Mouse (Mus musculus) bone marrow, adult 2 months (tissue): ENCODE data around the gene Apc2.

ENCODE experiments used
- CTCF ChIP-seq: fragments of 200-500 bp; IDR thresholded peaks from 2 replicates; pipeline ENCODE4 v1.5.1; 2011; ENCODE audit warnings: low read length, control low read depth; ENCODE audit not compliant: control insufficient read depth, insufficient read depth
- POLR2A ChIP-seq: fragments of 200-500 bp; IDR thresholded peaks from 2 replicates; pipeline ENCODE4 v1.6.1; 2011; ENCODE audit warnings: low read depth, mild to moderate bottlenecking, control low read depth, low read length, borderline replicate concordance; ENCODE audit not compliant: control insufficient read depth

GRCm38 (mm10) chr10:80345122-80345521, 49.3 kb downstream of the Apc2 start:
- TF ChIP-seq CTCF (no peak), POLR2A (no peak)
